Mouse (Mus musculus) embryonic fibroblast, embryonic 13.5 days (primary cell): ENCODE data around the gene Dock9. TPM values are rescaled to one million over a fixed set of nuclear protein-coding genes. Genes with fewer than 3 reads are reported as not detected.

Experiments
- H3K27ac ChIP-seq: 2 replicates; pipeline ENCODE4 v1.5.1; 2012; ENCODE audit warnings: low read length, control low read depth, inconsistent platforms; ENCODE audit not compliant: insufficient read depth
- H3K4me1 ChIP-seq: 2 replicates; pipeline ENCODE4 v1.6.1; 2011; ENCODE audit warnings: low read length; ENCODE audit not compliant: control insufficient read depth, insufficient read depth
- H3K4me3 ChIP-seq: 2 replicates; pipeline ENCODE4 v1.5.1; 2011; ENCODE audit warnings: mild to moderate bottlenecking, control low read depth, low read length; ENCODE audit not compliant: insufficient read depth
- CTCF ChIP-seq: IDR thresholded peaks from 2 replicates; pipeline ENCODE4 v1.5.1; 2011; ENCODE audit warnings: mild to moderate bottlenecking, control low read depth, low read length, moderate library complexity, borderline replicate concordance; ENCODE audit not compliant: insufficient read depth
- POLR2A ChIP-seq: IDR thresholded peaks from 2 replicates; pipeline ENCODE4 v1.6.1; 2011; ENCODE audit warnings: low read depth, mild to moderate bottlenecking, control low read depth, low read length, moderate library complexity
- polyA plus RNA-seq: library from polyadenylated mRNA; stranded (reverse); fragments of >200 nt; gene quantifications from 2 replicates; pipeline ENCODE4 v1.2.4, GENCODE M21; 2011; ENCODE audit warnings: low read depth; ENCODE audit not compliant: missing spikeins, insufficient read length

Dock9 gene
- polyA plus RNA-seq, 1 experiment, result 10.2 TPM

- no peak for TF ChIP-seq CTCF
- TF ChIP-seq POLR2A, result no peak
- no peak overlapping the region for H3K4me3 ChIP-seq
- no peak overlapping the region for H3K27ac ChIP-seq
- no peaks in the 10 kb centered on the region for H3K4me1 ChIP-seq
Observed at GRCm38 (mm10) chr14:121494238-121494637, 303.4 kb downstream of the Dock9 start.

- TF ChIP-seq CTCF (no peak), POLR2A (no peak)
- H3K4me3 ChIP-seq, result no peak overlapping the region
- H3K4me1 ChIP-seq, result no peaks in the 10 kb centered on the region
- H3K27ac ChIP-seq, result no peak overlapping the region
Observed at GRCm38 (mm10) chr14:121493712-121494111, 303.9 kb downstream of the Dock9 start.

- no peak overlapping the region for H3K4me3 ChIP-seq
- TF ChIP-seq POLR2A (no peak), CTCF (no peak)
- no peak overlapping the region for H3K27ac ChIP-seq
Observed at GRCm38 (mm10) chr14:121492328-121492727, 305.3 kb downstream of the Dock9 start.

More at GRCm38 (mm10) chr14:121492328-121492727, 305.3 kb downstream of the Dock9 start:
- H3K4me1 ChIP-seq, result no peaks in the 10 kb centered on the region

Other genes starting within 250 kb of the Dock9 start
- gene Ubac2, start 80.8 kb upstream of the Dock9 start, polyA plus RNA-seq, result 41.4 and 59.3 TPM in 2 replicates
- not detected in 2 replicates for gene Gpr18, start 117.9 kb upstream of the Dock9 start, polyA plus RNA-seq
- 0.57 and 1.6 TPM in 2 replicates for gene Gpr183, start 167.4 kb upstream of the Dock9 start, polyA plus RNA-seq
- not detected in 2 replicates for gene Timm8a2, start 236.8 kb upstream of the Dock9 start, polyA plus RNA-seq